Mouse (Mus musculus) urinary bladder, postnatal 25 days (tissue): ENCODE measurements around the gene Gtsf1l.
A peak's percentile ranks its signal among the peaks of the same experiment; 100 is the strongest.
"Not testable (repeated sequence)": the region's sequence is repeated elsewhere in the genome, so short reads cannot be mapped to it uniquely, and the experiment has no call there.

Experiments used
- DNase-seq: peaks from one replicate; pipeline ENCODE4 v3.0.0; 2022; ENCODE audit warnings: low spot score

Gene Gtsf1l

DNA sequence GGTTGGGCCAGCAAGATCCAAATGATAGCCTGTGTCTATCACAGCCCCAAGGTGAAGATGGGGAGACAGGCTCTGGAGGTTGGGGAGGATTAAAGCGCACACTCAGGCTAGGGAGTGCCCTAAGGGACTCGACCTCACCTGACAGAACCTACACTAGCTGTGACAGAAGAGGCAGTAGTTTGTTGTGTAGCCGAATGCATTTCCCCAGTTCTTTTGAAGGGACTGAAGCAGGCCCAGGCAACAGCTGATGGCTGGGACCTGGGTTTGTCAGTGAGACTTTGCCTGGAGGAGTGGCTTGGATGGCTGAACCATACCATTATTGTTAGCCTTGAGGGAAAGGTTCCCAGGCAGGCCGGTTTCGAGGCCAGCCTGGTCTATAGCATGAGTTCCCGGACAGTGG, 2.6 kb downstream of the Gtsf1l start:
- DNase-seq, result no peak

DNA sequence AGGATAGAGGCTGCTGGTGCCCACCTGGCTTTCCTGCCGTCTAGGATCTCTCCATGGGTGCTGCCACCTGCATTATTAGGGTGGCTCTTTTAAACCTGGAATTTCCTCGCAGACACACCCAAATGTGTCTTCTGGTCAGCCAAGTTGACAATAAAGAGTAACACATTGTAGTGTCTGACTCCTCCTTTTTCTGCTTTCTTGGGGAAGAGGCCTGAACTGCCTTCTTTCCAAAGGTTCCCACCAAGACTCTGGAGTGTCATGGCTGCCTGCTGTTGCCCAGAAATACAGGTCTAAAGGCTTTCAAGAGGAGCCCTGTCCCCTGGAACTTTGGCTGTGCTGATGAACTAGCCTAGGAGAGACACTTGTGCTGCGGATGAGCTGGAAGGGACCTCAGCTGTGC, 3.1 kb downstream of the Gtsf1l start:
- DNase-seq, result no peak

DNA sequence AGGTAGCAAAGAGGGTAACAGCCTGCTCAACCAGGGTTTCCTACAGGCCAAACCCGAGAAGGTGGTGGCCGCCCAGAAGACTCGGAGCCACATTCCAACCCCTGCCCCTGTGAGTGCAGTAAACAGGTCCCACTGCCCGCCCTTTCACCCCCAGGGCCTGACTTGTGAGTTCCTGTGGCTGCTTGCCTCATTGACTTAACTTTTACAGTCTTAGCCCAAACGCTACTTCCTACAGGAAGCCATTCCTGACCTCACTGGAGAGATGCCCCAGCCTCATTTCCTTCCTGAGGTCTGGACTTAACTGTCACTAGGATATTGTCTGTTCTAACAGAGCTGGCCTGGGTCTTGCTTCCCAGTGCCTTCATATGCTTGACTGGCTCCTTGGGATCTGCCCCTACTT, 5.1 kb downstream of the Gtsf1l start:
- no peak for DNase-seq

DNA sequence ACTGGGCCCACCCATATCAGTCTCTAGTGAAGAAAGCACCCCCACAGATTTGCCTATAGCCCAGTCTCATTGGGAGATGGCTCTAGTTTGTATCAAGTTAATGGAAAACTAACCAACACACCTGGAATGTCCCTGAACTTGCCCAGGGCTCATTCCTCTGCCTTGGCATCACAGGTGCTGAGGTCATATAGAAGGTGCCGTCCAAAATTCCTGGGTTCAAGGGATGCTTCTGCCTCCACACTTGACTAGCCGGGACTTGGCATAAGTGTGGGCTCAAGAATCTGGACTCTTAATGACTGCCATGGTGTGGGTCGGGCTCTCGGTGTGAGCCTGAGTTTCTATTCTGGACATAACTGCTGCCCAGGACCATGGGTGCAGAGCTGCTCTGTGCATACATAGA, 8.6 kb downstream of the Gtsf1l start:
- no peak for DNase-seq

DNA sequence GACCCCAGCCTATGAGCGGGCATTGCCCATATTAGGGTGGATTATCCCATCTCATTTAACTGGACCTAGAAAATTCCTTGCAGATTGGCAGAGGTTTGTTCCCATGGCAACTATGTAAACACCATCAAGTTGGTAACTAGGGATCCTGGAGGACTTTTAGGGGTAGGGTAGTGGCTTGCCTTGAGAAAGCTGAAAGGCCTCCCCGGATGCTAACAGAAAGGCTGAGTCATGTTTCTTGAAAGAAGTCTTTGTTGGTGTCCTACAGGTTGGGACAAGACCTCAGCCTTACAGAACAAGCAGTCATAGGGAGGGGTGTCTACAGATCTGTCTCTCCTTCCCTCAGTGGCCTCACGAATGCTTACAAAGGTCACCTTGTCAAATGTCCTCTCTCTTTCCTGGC, 12.4 kb downstream of the Gtsf1l start:
- no peak for DNase-seq

DNA sequence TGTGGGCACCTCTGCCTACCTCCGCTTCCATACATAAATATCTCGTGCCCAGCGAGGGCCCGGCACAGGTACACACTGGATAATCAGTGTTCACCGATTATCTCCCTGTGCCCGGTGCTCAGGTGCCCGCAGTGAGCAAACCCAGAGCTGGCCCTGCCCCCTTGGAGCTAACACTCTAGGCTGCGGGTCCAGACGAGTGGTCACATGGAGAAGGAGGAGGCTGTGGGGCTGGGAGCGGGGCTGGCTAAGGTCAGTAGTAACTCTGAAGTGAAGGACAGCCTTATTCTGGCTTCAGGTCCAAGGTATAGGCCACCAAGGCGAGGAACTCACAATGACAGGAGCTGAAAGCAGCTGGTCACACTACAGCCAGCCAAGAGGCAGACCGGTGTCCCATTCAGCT, 12.8 kb downstream of the Gtsf1l start:
- DNase-seq, result no peak

DNA sequence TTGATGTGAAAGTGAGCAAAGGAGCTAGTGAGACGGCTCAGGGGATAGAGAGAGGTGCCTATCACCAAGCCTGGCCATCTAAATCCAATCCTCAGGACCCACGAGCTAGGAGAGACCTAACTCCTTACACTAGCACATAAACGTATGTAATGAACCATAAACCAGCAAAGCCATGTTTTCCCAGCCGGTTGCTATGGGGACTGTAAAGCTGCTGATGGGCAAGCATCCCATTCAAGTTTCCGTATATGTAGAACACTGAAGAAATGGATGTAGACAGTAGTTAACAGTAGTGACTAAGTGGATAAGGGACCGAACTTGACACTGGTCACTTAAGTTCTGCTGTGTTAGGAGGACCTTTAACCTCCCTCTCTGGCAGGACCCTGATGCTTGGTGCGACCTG, 13.6 kb downstream of the Gtsf1l start:
- DNase-seq, result no peak

DNA sequence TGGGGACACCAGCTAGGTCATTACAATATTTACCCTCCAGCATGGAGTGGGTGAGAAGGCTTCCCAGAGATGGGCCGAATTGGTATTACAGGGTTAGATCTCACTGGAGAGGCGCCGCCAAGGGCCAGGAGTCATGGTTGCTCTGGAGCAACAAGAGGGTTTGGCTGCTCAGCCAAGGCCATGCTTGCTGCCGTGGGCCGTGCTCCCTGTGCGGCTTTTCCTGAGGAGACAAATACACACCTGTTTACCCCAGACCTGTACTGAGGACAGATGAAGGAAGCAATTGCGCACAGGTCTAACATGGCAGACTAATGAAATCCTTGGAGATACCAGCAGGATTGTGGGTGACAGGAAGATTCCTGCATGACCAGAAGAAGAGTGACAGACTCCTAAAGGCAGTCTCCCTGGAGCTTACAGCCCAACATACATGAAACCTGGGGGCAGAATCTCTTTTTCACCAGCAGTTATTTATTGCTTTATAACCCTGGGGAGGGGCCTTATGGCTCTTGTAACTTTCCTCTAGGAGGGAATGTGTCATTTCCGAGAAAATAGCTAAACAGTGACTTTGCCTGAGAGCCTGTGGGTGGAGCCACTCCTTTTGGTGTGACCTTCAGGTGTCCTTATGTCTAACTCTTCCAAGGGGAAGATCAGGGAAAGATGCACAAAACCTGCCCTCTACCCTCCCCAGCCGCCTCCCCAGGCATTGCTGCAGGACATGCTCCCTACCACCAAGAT, 14.5 kb downstream of the Gtsf1l start:
- no peak for DNase-seq

DNA sequence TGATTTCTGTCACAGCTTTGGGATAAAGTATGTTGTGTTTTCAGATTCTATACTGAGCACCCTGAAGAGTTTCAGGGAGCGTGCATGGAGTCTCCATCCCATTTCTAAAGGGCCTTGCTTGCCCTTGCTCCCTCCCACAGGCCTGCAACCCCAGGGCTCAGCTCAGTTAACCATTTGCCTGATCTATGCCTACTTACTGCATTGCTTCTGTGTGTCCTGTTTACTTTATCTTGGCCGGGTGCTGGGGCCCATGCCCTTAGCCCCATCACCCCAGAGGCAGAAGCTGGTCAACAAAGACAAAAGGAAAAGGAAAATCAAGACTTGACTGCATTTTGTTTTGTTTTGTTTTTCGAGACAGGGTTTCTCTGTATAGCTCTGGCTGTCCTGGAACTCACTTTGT, 16.1 kb downstream of the Gtsf1l start:
- DNase-seq, result no peak

DNA sequence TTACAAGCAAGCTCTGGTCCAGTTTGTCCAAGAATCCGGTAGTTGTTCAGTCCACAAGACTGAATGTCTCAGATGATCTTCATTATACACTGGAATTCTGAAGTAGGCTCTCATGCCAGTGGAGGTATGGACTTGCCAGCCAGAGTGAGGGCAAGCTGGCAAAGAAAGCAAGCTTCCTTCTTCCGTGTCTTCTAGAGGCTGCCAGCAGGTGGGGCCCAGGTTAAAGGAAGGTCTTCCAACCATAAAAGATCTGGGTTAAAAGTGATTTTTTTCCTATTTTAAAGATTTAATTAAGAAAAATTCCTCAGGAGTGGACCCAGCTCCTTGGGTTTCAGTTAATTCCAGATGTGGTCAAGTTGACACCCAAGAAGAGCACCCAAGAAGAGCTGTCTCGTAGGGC, 17.4 kb downstream of the Gtsf1l start:
- DNase-seq, result no peak

DNA sequence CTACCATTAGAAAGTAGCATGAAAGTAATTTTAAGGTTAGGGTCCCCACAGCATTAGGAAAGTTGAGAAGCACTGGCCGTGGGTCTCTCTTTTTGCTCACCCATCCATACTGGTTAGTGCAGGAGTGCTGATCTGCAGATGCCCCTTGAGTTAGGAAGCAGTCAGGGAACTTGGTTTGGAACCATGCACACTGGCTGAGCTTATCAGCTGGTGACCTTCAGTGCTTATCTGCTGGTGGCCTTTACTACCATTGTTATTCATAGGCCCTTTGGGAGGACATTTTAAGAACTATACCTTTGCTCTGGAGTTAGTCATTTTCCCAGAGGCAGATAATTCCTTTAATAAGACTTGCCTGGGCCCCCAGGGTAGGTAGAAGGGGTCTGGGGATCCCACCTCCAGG, 20.4 kb downstream of the Gtsf1l start:
- no peak for DNase-seq

DNA sequence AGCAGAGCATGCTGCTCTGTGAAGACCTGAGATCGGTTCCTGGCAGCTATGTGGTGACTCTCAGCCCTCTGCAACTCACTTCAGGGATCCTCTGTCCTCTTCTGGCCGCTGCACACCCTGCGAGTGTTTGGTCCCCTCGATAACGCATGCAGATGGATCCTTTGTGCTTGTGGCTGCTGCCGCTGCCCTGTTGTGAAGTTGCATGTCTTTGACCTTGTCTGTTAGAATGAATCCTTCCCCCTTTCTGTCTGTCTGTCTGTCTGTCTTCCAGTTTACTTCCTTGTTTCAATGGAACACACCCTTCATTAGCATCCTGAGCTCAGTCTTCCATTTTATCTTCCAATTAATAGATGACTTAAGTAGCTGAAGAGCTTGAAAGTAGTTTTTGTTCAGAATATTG, 21.3 kb downstream of the Gtsf1l start:
- no peak for DNase-seq

DNA sequence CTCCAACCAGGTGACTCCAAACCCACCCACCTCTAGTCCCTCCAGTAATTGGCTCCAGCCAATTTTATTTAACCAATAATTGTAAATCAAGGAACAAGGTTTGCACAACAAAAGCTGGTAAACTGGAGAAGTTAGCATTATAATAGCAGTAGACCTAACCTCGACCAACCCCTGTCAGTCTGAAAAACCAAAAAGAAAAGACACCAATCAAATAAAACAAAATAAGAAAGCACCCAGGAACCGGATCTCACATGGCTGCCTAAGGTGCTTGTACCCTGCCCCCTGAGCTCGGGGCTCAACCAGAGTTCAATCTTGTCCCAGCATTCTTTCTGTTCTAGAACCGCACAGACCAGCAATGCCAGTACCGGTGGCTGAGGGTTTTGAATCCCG, 25.5 kb downstream of the Gtsf1l start:
- DNase-seq, result no peak

DNA sequence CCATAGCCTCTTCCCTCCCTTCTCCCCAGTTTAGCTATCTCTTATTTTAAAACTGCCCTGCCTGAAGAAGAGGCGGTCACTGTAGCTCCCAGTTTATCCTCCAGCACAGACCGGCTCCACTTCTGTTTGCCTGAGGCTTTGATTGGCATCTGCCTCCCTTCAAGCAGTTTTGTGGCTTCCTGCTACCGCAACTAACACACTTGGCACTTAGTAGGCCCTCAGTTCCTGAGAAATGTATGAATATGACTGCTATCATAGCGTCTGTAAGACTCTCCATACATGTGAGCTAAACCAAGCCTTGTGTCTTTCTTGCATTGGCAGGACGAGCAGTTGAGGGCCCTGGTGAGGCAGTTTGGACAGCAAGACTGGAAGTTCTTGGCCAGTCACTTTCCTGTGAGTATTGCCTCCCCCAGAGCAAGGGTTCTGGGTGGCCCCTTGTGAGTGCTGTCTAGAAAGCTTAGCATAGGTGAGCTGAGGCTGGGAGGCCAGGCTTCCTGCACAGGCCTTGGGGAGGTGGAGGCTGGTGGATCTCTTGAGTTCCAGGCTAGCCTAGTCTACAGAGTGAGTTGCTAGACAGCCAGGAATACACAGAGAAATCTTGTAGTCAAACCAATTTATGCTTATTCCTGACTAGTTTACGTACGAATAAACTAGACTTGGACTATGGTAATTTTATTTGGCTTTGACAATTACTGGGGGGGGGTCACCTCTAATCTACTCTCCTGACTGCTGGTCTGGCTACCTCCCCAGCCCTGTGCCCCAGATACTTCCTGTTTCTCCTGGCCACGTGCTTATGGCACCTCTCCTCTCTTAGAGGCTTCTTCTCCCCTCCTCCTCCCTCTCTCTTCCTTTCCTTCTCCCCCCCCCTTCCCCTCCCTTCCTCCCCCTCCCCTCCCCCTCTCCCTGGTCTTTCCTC, 26.2 kb downstream of the Gtsf1l start:
- no peak for DNase-seq

DNA sequence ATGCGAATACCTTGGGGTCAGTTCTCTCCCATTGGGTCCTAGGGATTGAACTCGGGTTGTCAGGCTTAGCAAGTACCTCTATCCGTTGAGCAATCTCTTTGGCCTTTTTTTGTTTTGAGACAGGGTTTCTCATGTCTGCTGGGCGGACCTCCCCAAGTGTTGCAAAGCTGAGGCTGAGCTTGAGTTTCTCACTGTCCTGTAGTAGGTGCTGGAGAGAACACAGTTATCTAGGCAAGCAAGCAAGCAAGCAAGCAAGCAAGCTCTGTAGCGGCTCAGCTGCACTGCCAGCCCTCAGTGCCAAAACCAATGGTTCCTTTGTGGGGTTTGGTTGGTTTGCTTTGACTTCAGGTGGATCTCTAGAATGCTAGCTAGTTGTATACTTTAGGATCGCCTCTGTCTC, 27.0 kb downstream of the Gtsf1l start:
- DNase-seq, result no peak

DNA sequence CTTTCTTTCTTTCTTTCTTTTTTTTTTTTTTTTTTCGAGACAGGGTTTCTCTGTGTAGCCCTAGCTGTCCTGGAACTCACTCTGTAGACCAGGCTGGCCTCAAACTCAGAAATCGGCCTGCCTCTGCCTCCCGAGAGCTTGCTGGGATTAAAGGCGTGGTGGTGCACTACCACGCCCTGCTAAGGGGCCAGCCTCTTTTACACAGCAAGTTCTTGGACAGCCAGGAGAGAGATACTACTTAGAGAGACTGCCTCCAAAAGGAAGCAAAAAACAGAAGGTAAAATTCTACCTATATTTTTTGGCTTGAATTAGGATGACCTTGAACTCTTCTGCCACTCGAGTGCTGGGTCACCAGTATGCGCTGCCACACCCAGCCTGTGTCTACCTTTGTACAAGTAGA, 28.7 kb downstream of the Gtsf1l start:
- DNase-seq, result not testable (repeated sequence)

DNA sequence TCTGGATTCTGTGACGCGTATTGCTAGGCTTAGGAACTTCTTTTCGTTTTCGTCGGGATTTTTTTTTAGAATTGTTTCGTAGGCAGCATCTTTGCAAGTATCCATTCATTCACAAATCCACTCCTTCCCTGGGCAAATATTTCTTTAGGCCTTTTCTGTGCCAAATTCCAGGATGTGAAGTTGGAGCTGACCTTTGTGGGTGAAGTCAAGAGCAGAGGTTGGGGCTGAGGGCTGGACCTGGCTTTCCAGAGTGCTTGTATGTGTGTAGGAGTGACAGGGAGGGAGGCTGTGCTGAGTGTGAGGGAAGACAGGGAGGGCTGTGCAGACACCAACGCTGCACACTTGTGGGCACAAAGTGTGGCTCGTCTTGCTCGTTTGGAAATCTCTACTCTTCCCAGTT, 31.1 kb downstream of the Gtsf1l start:
- no peak for DNase-seq

DNA sequence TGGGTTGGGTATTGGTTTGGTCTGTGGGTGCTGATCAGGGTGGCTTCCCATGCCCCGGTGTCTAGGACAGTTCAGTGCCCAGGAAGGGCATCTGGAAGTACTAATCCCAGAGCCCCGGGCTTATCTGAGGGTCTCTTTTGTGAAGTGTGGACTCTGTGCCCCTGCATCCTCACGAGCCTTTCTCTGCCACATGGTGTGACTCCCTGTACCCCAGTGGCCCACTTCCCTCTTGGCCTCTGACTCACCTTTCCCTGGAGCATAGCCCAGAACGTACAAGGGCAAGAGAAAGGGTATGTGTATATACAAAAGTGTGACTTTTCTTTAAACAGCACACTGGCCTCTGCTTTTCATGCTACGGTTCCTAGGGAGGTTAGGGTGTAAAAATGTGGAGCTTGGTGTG, 31.9 kb downstream of the Gtsf1l start:
- DNase-seq, result no peak

DNA sequence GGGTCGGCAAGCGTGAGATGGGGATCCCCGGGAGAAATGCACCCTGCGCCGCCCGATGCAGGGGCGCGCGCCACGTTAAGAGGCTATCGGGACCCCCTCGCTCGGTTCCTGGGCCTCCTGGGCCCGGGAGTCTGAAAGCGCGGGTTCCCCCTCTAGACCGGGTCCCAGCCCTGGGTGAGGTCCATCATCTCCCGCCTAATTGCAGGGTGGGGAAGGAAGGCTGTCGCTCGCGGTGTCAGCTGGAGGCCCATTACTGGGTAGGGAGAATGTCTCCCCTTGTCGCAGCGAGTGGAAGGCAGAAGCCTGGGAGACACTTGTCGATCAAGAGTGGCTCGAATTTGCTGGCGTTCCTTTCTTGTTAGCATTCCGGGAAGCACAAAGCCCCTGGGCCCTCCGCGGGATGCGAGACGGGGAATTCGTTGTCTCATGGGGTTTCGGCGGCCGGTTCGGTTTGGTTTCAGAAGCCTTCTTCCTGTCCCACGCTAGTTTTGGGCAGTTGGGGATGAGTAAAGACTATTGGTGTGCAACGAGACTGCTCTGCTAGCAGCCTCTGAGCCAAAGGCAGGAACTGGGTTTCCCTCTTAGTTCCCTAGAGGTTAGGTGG, 32.7 kb downstream of the Gtsf1l start:
- DNase-seq, result no peak

DNA sequence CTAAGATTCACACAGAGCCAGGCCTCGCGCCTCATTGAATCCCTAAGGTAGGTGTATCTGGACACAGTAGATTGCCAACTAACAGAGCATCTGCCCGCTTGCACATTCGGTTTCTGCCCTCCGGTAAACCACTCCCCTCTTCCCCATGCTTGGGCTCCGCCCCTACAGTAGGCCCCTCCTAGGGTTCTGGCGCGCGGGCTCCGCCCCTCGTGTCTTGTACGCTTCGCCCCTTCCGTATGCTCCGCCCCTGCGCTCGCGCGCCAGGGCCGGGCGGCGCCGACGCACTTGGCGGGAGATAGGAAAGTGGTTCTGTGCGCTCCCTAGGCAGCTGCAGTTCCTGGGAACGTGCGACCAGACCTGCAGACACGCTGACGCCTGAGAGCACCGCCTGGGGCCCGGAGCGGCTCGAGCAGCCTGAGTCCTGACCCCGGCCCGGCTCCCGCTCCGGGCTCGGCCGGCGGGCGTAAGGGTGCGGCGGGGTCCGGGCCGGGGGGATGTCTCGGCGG, 33.3 kb downstream of the Gtsf1l start, which contains the start of gene Mybl2:
Gene Mybl2, plus strand, starts transcription at position 353 of the 506 bp plus-strand sequence.
- DNase-seq, result peak; percentile 89

DNA sequence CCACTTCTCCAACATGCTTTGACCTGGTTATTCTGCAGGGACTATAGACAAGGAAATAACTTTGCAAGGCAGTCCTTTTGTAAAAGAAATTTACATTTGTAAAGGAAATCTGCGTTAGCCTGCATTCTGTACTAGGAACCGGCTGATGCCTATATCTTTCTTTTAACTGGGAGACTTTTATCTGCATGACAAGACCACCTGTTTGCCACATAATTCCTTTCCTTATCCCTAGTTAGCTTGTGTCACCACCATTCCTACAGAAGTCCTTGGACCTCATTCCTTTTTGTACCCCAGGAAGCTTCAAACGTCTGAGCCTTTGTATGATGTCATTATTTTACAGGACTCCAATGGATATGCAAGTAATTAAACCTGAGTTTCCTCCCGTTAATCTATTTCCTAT, 34.8 kb downstream of the Gtsf1l start:
- DNase-seq, result no peak

DNA sequence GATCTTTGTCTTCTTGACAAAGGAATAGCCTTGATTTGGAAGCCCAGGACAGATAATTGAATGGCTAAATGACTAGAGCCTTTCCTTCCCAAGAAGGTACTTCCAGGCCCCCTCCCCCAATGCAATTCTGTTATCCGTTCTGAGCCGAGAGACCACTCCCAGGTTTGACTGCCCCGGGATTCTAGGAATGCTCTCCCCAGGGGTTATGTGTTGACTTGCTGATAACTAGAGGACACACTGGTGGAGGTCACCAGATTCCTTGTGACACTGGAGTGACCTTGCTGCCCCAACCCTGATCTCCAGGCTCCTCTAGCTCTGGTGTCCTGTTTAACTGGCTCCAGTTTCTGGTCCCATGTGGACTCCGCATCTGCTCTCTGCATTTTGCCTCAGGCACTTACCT, 35.6 kb downstream of the Gtsf1l start:
- DNase-seq, result no peak

DNA sequence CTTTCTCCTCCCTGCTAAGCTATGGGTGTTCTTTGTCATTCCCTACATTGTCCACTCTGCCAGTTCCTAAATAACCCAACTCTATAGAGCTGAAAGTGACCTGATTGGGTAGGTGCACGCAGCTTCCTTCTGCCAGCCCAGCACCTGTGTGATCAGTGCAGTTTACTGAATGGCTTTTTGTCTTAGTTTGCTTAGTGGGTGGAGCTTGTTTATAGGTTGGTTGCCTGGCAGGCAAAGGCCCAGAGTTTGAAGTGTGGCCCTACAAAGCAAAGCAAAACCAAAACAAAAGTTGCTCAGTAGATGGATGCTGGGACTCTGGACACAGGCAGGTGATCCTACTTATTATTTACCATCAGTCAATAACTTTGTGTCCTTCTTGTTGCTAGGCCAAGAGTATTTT, 36.0 kb downstream of the Gtsf1l start:
- no peak for DNase-seq
